In the genomic region with DNA sequence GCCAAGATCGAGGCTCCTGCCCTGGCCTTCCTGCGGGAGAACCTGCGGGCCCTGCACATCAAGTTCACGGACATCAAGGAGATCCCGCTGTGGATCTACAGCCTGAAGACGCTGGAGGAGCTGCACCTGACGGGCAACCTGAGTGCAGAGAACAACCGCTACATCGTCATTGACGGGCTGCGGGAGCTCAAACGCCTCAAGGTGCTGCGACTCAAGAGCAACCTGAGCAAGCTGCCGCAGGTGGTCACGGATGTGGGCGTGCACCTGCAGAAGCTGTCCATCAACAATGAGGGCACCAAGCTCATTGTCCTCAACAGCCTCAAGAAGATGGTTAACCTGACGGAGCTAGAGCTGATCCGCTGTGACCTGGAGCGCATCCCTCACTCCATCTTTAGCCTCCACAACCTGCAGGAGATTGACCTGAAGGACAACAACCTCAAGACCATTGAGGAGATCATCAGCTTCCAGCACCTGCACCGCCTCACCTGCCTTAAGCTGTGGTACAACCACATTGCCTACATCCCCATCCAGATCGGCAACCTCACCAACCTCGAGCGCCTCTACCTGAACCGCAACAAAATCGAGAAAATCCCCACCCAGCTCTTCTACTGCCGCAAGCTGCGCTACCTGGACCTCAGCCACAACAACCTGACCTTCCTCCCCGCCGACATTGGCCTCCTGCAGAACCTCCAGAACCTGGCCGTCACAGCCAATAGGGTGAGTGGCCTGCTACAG, we compare ENCODE assay signal across 18 mouse cellular contexts. TPM values are rescaled to one million over a fixed set of nuclear protein-coding genes. Genes with fewer than 3 reads are reported as not detected.
"Had no signal": no experiment of that assay in that cellular context is flagged by ENCODE, and none has a peak within 500 bp of the region (broad histone marks: within the 10 kb centered on the region; RNA-seq: fewer than 3 reads in every experiment).

No protein-coding gene starts in this region.

- H3K4me2 ChIP-seq: intestine, embryonic 15.5 days; limb, embryonic 15.5 days; liver, embryonic 13.5 days; lung, embryonic 14.5 days; midbrain, embryonic 13.5 days; neural tube, embryonic 15.5 days had no signal

- H3K4me3 ChIP-seq: intestine, embryonic 15.5 days; limb, embryonic 15.5 days; liver, embryonic 13.5 days; midbrain, embryonic 13.5 days; neural tube, embryonic 15.5 days had no signal

- H3K9ac ChIP-seq: intestine, embryonic 15.5 days; limb, embryonic 15.5 days; liver, embryonic 13.5 days; lung, embryonic 14.5 days; midbrain, embryonic 13.5 days; neural tube, embryonic 15.5 days had no signal

- DNase-seq: kidney, adult 8-10 months; kidney, postnatal 36 days; layer of hippocampus, adult 9-11 months; layer of hippocampus, postnatal 36 days; liver, embryonic 13.5 days; lung, embryonic 14.5 days; lung, postnatal 10 days had no signal

- H3K27me3 ChIP-seq: intestine, embryonic 15.5 days; limb, embryonic 15.5 days; liver, embryonic 13.5 days; midbrain, embryonic 13.5 days; neural tube, embryonic 15.5 days had no signal

- H3K27ac ChIP-seq: intestine, embryonic 15.5 days; limb, embryonic 15.5 days; liver, embryonic 13.5 days; midbrain, embryonic 13.5 days; neural tube, embryonic 15.5 days; stomach, postnatal 0 days had no signal

- H3K9me3 ChIP-seq: intestine, embryonic 15.5 days; limb, embryonic 15.5 days; liver, embryonic 13.5 days; midbrain, embryonic 13.5 days; neural tube, embryonic 15.5 days had no signal

- ATAC-seq: intestine, embryonic 15.5 days; midbrain, embryonic 13.5 days had no signal

RNA-seq across cellular contexts. Expression of a gene that starts 24.1 kb away (rescaled TPM):
- total RNA-seq: layer of hippocampus, adult 18-20 months; layer of hippocampus, postnatal 36 days; left cerebral cortex, adult 8-10 months; midbrain, postnatal 0 days had no signal
- polyA plus RNA-seq: intestine, embryonic 15.5 days; kidney, embryonic 16.5 days; limb, embryonic 11.5 days; limb, embryonic 15.5 days; liver, embryonic 13.5 days; lung, embryonic 14.5 days; midbrain, embryonic 13.5 days; midbrain, postnatal 0 days; neural tube, embryonic 11.5 days; neural tube, embryonic 15.5 days; stomach, postnatal 0 days had no signal
